Mouse (Mus musculus) gastrocnemius, adult 2 months (tissue): Measurements from ENCODE around the gene Vipr1. TPM values are rescaled to one million over a fixed set of nuclear protein-coding genes. Genes with fewer than 3 reads are reported as not detected.

Experiments
- DNase-seq: peaks from one replicate; pipeline ENCODE4 v3.0.0; 2022
- H3K27ac ChIP-seq: fragments of 200-600 bp; 2 replicates; pipeline ENCODE4 v1.8.1; 2022; ENCODE audit warnings: mild to moderate bottlenecking
- H3K4me3 ChIP-seq: fragments of 200-600 bp; 2 replicates; pipeline ENCODE4 v1.8.1; 2022; ENCODE audit warnings: mild to moderate bottlenecking, moderate library complexity
- CTCF ChIP-seq: fragments of 200-600 bp; IDR thresholded peaks from 2 replicates; pipeline ENCODE4 v1.8.1; 2022; ENCODE audit warnings: antibody characterized with exemption, mild to moderate bottlenecking, moderate library complexity
- intact Hi-C: fragments of 180-260 bp; cut with DNase I; formaldehyde crosslinking; loops from one replicate; pipeline ENCODE4 v1.15.1; 2025
- total RNA-seq, 2 experiments: library from RNA; stranded (reverse); gene quantifications; 2 replicates each; pipeline ENCODE4 v1.2.3; 2021

The Vipr1 gene
- total RNA-seq, 2 experiments from 2014 or later, result 1.5 to 2.1 TPM

- DNase-seq, result no peak
- intact Hi-C loops, result no loop called here
- TF ChIP-seq CTCF, result no peak
- no peak overlapping the region for H3K27ac ChIP-seq
- no peak overlapping the region for H3K4me3 ChIP-seq
Measured at GRCm38 (mm10) chr9:121717048-121717447, 74.5 kb downstream of the Vipr1 start.

DNA sequence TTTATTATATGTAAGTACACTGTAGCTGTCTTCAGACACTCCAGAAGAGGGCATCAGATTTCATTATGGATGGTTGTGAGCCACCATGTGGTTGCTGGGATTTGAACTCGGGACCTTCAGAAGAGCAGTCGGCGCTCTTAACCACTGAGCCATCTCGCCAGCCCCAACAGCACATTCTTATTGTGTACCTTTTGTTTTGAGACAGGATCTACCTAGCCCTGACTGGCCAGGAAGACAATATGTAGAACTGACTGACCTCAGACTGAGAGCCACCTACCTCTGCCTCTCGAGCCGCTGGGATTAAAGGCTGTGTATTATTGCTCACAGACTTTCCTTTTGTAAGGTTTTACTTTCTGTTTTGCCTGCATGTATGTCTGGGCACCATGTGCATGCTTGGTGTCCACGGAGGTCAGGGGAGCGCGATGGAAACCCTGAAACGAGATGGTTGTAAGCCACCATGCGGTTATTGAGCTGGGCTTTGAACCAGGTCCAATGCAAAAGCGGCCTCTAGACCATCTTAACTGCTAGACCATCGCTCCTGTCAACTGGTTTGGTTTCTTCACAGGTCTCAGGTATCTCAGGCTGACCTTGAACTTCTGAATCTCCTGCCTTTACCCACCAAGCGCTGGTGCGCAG is 75.7 kb downstream of the Vipr1 start:
- intact Hi-C loops, result loop anchor here (1.0 kb wide), 1 partner anchor 8 kb away; the partner anchor contains the start of gene Ss18l2

GRCm38 (mm10) chr9:121718792-121719318 is 76.3 kb downstream of the Vipr1 start, which contains the start of gene Nktr:
Gene Nktr (plus strand): TSS chr9:121719169.
- peak; percentile 99 for DNase-seq
- H3K27ac ChIP-seq, result peak within 1 kb of the TSS; percentile 99
- intact Hi-C loops, result loop anchor here (1.0 kb wide), 1 partner anchor 9 kb away; the partner anchor contains the start of gene Ss18l2

More for the DNA sequence above, 75.7 kb downstream of the Vipr1 start:
- Histone ChIP-seq H3K4me3 (peak overlapping the region; percentile 82), H3K27ac (peak overlapping the region; percentile 99)
- no peak for TF ChIP-seq CTCF
- peak; percentile 47 for DNase-seq

DNA sequence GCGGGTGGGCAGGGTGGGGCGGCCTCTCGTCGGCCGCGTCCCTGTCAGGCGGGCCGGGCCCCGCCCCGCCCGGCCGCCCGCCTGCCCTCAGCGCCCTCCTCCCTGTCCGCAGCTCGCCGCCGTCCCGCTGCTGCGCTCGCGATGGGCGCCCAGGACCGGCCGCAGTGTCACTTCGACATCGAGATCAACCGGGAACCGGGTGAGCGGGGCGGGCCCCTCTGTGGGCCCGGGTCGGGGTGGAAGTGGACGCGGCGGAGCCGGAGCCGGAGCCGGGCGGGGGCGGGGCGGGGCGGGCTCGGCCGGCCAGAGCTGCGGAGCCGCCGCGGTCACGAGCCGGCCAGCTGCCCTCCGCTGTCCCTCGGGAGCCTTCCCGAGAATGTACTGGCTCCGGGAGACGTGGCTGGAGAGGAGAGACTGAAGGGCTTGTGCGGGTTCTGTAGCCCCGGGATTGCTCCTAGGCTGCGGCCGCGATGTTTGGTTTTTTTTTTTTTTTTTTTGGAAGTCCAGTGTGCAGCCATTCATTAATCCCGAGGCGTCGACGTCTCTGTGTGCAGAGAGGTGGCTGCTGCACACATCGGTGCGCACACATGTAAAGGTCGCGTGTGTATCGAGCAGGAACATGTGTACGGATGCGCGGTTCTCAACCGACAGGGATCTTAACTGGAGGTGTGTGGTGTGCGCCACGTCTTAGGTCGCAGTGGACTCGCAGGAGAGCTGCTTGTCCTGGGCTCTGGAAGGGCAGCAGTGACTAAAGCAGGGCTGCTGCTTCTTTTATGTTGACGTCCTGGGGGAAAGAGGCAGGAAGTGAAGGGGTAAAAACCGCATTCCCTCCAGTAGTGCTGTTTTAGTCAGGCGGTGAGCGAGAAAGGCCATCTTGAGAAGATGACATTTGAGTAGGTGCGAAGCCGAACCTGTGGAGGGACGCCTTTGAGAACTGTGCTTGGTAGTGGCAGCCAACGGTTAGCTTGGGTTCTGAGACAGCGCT is 77.1 kb downstream of the Vipr1 start:
- no peak for TF ChIP-seq CTCF
- intact Hi-C loops, result loop anchor here (5.0 kb wide), 1 partner anchor 38 kb away; the partner anchor contains the start of gene Zfp651
- Histone ChIP-seq H3K27ac (peak overlapping the region; percentile 99), H3K4me3 (peak overlapping the region; percentile 82)
- peak; percentile 83 for DNase-seq

More at GRCm38 (mm10) chr9:121718792-121719318, 76.3 kb downstream of the Vipr1 start, which contains the start of gene Nktr:
- H3K4me3 ChIP-seq, result peak within 1 kb of the TSS; percentile 82
- TF ChIP-seq CTCF, result peak; percentile 20; the same call in 1 of the 2 replicates

Other genes starting within 250 kb of the Vipr1 start
- not detected for gene Cck, start 147.0 kb upstream of the Vipr1 start, total RNA-seq
- gene Lyzl4, start 620 bp upstream of the Vipr1 start, total RNA-seq, result not detected
- gene Sec22c, start 62.8 kb downstream of the Vipr1 start, total RNA-seq, result 1 to 10 TPM; 2.6 to 4.8 TPM
- gene Ss18l2, start 67.6 kb downstream of the Vipr1 start, total RNA-seq, result 100 to 1,000 TPM; 108 to 137 TPM
- 10 to 100 TPM; 41.3 to 42.6 TPM for gene Nktr, start 76.5 kb downstream of the Vipr1 start, total RNA-seq
- gene Zfp651, start 116.6 kb downstream of the Vipr1 start, total RNA-seq, result 100 to 1,000 TPM; 127 to 157 TPM
- 100 to 1,000 TPM; 103 to 120 TPM for gene Klhl40, start 134.9 kb downstream of the Vipr1 start, total RNA-seq
- 100 to 1,000 TPM; 151 to 153 TPM for gene Hhatl, start 149.8 kb downstream of the Vipr1 start, total RNA-seq
- under 1 TPM in 1 of 2 experiments, not detected in 1; 0.23 TPM for gene Ccdc13, start 196.7 kb downstream of the Vipr1 start, total RNA-seq
- 100 to 1,000 TPM in 1 of 2 experiments, 10 to 100 TPM in 1; 89.1 to 111 TPM for gene Higd1a, start 215.6 kb downstream of the Vipr1 start, total RNA-seq